Mouse (Mus musculus): Measurements from ENCODE around the gene Cant1.

DNA sequence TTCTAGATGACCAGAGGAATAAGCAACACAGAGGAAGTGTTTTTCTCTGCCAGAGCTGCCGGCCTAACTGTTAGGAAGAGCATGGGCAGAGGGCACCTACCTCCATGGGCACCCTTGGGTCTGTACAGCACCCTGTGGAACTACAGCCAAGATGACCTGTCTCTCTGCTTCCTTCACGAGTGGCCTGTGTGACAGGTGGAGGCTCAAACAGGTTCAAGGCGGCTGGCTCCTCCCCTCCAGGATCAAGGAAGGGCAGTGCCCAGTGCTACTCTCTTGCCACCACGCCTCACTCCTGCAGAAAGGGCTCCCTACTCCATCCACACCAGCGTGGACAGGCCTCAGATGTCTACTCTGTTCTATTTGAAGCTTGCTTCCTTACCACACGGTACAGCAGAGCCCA lies 3.3 kb downstream of the Cant1 start:
- TF ChIP-seq CTCF (IDR thresholded peaks at IDR 0.05; ENCODE audit: low read depth) (no peak), EP300 (IDR thresholded peaks at IDR 0.05; ENCODE audit: low read depth) (no peak)
